Comparison of ENCODE assay signal across 9 mouse cellular contexts in the genomic region with DNA sequence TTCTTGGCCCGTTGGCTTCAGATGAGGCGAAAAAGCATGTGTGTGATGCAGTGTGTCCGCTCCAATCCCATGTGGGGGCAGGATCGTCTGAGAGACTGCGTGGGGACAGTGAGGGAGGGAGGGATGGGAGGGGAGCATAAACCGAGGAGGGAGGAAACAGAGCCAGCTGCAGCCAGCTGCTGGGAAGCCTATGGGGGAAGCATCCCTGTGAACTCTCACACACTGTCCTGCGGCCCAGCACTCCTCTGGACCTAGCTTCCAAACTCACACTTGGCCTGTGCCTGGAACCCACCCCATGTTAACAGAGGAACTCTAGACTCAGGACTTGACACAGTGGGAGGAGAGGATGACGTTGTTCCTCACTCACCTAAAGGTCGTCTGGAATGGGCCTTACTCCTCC. TPM values are rescaled to one million over a fixed set of nuclear protein-coding genes. Genes with fewer than 3 reads are reported as not detected.
DNase-seq lines count a peak whose midpoint lies in the region; ATAC-seq and TF ChIP-seq lines count a peak whose summit lies in the region.
"Had no signal": no experiment of that assay in that cellular context is flagged by ENCODE, and none has a peak within 500 bp of the region (broad histone marks: within the 10 kb centered on the region; RNA-seq: fewer than 3 reads in every experiment).

No protein-coding gene starts in this region.

- H3K9ac ChIP-seq in heart, adult 2 months (ENCODE audit: low read depth, low read length): no peak overlapping the region
- no peak overlapping the region for H3K9ac ChIP-seq in intestine, postnatal 0 days (ENCODE audit: low read depth, low read length)
- H3K9ac ChIP-seq: midbrain, embryonic 13.5 days had no signal

- H3K4me3 ChIP-seq in heart, adult 2 months: peak overlapping the region; percentile 7; the same call in 1 of the 2 replicates
- H3K4me3 ChIP-seq in intestine, postnatal 0 days (ENCODE audit: low read depth, low read length): no peak overlapping the region
- H3K4me3 ChIP-seq: midbrain, embryonic 13.5 days had no signal

- TF ChIP-seq CTCF in heart, adult 2 months (IDR thresholded peaks at IDR 0.05): no peak
- TF ChIP-seq CTCF in intestine, postnatal 0 days (IDR thresholded peaks at IDR 0.05; ENCODE audit: low read depth): no peak

- peak; percentile 22 for DNase-seq in adipocyte (ENCODE audit: low spot score)
- DNase-seq in heart, adult 2 months: peak; percentile 74 to 80
- DNase-seq in lung, postnatal 10 days: peak; percentile 87
- no peak for DNase-seq in cerebellum, postnatal 10 days
- DNase-seq in cerebellum, adult 9-10 months: no peak
- DNase-seq in spleen, postnatal 14 days (ENCODE audit: low spot score in 2 of 2): no peak
- DNase-seq in layer of hippocampus, postnatal 36 days: no peak

- H3K27me3 ChIP-seq in heart, adult 2 months (ENCODE audit: control insufficient read depth, insufficient read depth, low read length): no peaks in the 10 kb centered on the region
- no peaks in the 10 kb centered on the region for H3K27me3 ChIP-seq in intestine, postnatal 0 days (replicated peaks; ENCODE audit: control insufficient read depth, insufficient read depth, low read length)
- H3K27me3 ChIP-seq: midbrain, embryonic 13.5 days had no signal

- 0 out of 2 replicates have a peak, but pooled peaks have one; percentile 60 for TF ChIP-seq EP300 in heart, adult 2 months (IDR thresholded peaks at IDR 0.05; ENCODE audit: insufficient read depth, low read depth, low read length)

- TF ChIP-seq POLR2A in heart, adult 2 months (IDR thresholded peaks at IDR 0.05; ENCODE audit: insufficient read depth, low read depth, low read length): no peak; the same call in 1 of the 2 replicates

- peak overlapping the region; percentile 44 for H3K27ac ChIP-seq in heart, adult 2 months
- peak overlapping the region; percentile 70 for H3K27ac ChIP-seq in intestine, postnatal 0 days (ENCODE audit: low read depth, low read length)
- H3K27ac ChIP-seq: midbrain, embryonic 13.5 days had no signal

- H3K79me2 ChIP-seq in heart, adult 2 months (replicated peaks; ENCODE audit: control insufficient read depth, insufficient read depth, low read length): peaks cover 2% of the 10 kb centered on the region; the same call in 1 of the 2 replicates

- no peaks in the 10 kb centered on the region for H3K9me3 ChIP-seq in intestine, postnatal 0 days (ENCODE audit: control insufficient read depth)
- H3K9me3 ChIP-seq: midbrain, embryonic 13.5 days had no signal

- 50% methylated on average over 9 of the region's 9 CpGs for WGBS in heart, adult 2 months
- WGBS in intestine, postnatal 0 days: 68% methylated on average over 9 of the region's 9 CpGs

- no peak overlapping the region for H3K4me2 ChIP-seq in intestine, postnatal 0 days (replicated peaks; ENCODE audit: low read depth)
- H3K4me2 ChIP-seq: midbrain, embryonic 13.5 days had no signal

- peaks cover 12% of the 10 kb centered on the region for H3K36me3 ChIP-seq in heart, adult 2 months (ENCODE audit: control insufficient read depth, insufficient read depth, low read length)
- H3K36me3 ChIP-seq in intestine, postnatal 0 days (ENCODE audit: control insufficient read depth, insufficient read depth): peaks cover 16% of the 10 kb centered on the region; the same call in 1 of the 2 replicates

- peaks cover 29% of the 10 kb centered on the region for H3K4me1 ChIP-seq in heart, adult 2 months (ENCODE audit: control insufficient read depth, insufficient read depth, low read length)
- no peaks in the 10 kb centered on the region for H3K4me1 ChIP-seq in intestine, postnatal 0 days (replicated peaks; ENCODE audit: control insufficient read depth, insufficient read depth, low read length)
- H3K4me1 ChIP-seq: midbrain, embryonic 13.5 days had no signal

- ATAC-seq in intestine, postnatal 0 days: peak; percentile 34; the same call in 1 of the 2 replicates
- ATAC-seq: midbrain, embryonic 13.5 days had no signal

- intact Hi-C loops in heart, adult 2 months (cut with DNase I): no loop called here

RNA-seq across cellular contexts. Expression of a gene that starts 6.4 kb away (rescaled TPM):
- 1 to 10 TPM; 2.9 to 3.4 TPM for total RNA-seq in heart, adult 2 months (2021)
- polyA plus RNA-seq in heart, adult 2 months (2012; rRNA removed): 4.4 and 7.0 TPM in 2 replicates
- 5.0 and 5.5 TPM in 2 replicates for polyA plus RNA-seq in intestine, postnatal 0 days (2015; fragmentation: Nextera tagmentation; extraction: Ambion mirVana)
- 1 to 10 TPM; 3.9 to 6.9 TPM for total RNA-seq in layer of hippocampus, postnatal 36 days (2021)

RNA-seq across cellular contexts. Expression of a gene that starts 6.4 kb away (rescaled TPM):
- 100 to 1,000 TPM; 104 to 110 TPM for total RNA-seq in heart, adult 2 months (2021)
- 178 and 194 TPM in 2 replicates for polyA plus RNA-seq in heart, adult 2 months (2012; rRNA removed)
- polyA plus RNA-seq in intestine, postnatal 0 days (2015; fragmentation: Nextera tagmentation; extraction: Ambion mirVana): 24.7 and 25.8 TPM in 2 replicates
- 100 to 1,000 TPM; 181 to 184 TPM for total RNA-seq in layer of hippocampus, postnatal 36 days (2021)

RNA-seq across cellular contexts. Expression of a gene that starts 11.3 kb away (rescaled TPM):
- total RNA-seq in heart, adult 2 months (2021): 100 to 1,000 TPM in 1 of 2 experiments, 10 to 100 TPM in 1; 100.0 to 110 TPM
- polyA plus RNA-seq in heart, adult 2 months (2012; rRNA removed): 125 and 147 TPM in 2 replicates
- 26.5 and 30.1 TPM in 2 replicates for polyA plus RNA-seq in intestine, postnatal 0 days (2015; fragmentation: Nextera tagmentation; extraction: Ambion mirVana)
- 10 to 100 TPM; 41.1 to 43.3 TPM for total RNA-seq in layer of hippocampus, postnatal 36 days (2021)

RNA-seq across cellular contexts. Expression of a gene that starts 19.4 kb away (rescaled TPM):
- not detected for total RNA-seq in heart, adult 2 months (2021)
- polyA plus RNA-seq in heart, adult 2 months (2012; rRNA removed): not detected in 2 replicates
- 0.20 TPM in 1 of 2 replicates, not detected in the other for polyA plus RNA-seq in intestine, postnatal 0 days (2015; fragmentation: Nextera tagmentation; extraction: Ambion mirVana)
- total RNA-seq in layer of hippocampus, postnatal 36 days (2021): 1 to 10 TPM; 1.7 to 2.9 TPM
- polyA plus RNA-seq: midbrain, embryonic 13.5 days had no signal

RNA-seq across cellular contexts. Expression of a gene that starts 30.6 kb away (rescaled TPM):
- total RNA-seq in heart, adult 2 months (2021): 10 to 100 TPM; 17.4 to 17.5 TPM
- polyA plus RNA-seq in heart, adult 2 months (2012; rRNA removed): 28.1 and 29.9 TPM in 2 replicates
- 13.4 and 13.5 TPM in 2 replicates for polyA plus RNA-seq in intestine, postnatal 0 days (2015; fragmentation: Nextera tagmentation; extraction: Ambion mirVana)
- total RNA-seq in layer of hippocampus, postnatal 36 days (2021): 10 to 100 TPM; 38.2 to 43.5 TPM

Comparison
In these comparisons a context has a peak if more than half of its experiments do, and no peak if none do; other contexts are left out.
1. DNase-seq: peak in adipocyte (single experiment), heart, adult 2 months (2 of 2) and lung, postnatal 10 days (single experiment); none in cerebellum, postnatal 10 days (0 of 2), cerebellum, adult 9-10 months (single experiment), spleen, postnatal 14 days (0 of 2) and layer of hippocampus, postnatal 36 days (0 of 2).